Mouse (Mus musculus) CH12.LX (cell line): ENCODE data around the gene Bhlhe41. TPM values are rescaled to one million over a fixed set of nuclear protein-coding genes. Genes with fewer than 3 reads are reported as not detected.

ENCODE experiments used
- DNase-seq: peaks from one replicate; pipeline ENCODE4 v3.0.0-alpha.2; 2013; ENCODE audit errors: extremely low read depth
- H3K27ac ChIP-seq: 2 replicates; pipeline ENCODE4 v1.5.1; 2012; ENCODE audit warnings: low read depth, mild to moderate bottlenecking, control low read depth, moderate library complexity; ENCODE audit not compliant: insufficient read depth
- H3K27me3 ChIP-seq: replicated peaks from 2 replicates; pipeline ENCODE3; 2012; ENCODE audit warnings: inconsistent platforms
- H3K36me3 ChIP-seq, 2 experiments: replicated peaks in 1 of 2; 2 replicates each; pipeline versions ENCODE3 to v1.6.1; 2012; ENCODE audit warnings: inconsistent platforms in 1 of 2, low read length in 1 of 2, mild to moderate bottlenecking in 1 of 2, mixed read lengths in 1 of 2, moderate library complexity in 1 of 2; ENCODE audit not compliant: control insufficient read depth in 1 of 2, insufficient read depth in 1 of 2
- H3K4me1 ChIP-seq, 2 experiments: 2 replicates each; pipeline ENCODE4 v1.6.1; 2012; ENCODE audit warnings: inconsistent platforms in 1 of 2, moderate library complexity in 1 of 2; ENCODE audit not compliant: insufficient read depth in 2 of 2, control insufficient read depth in 1 of 2
- H3K4me2 ChIP-seq: 2 replicates; pipeline ENCODE4 v1.6.1; 2012; ENCODE audit warnings: low read depth, mild to moderate bottlenecking, control low read depth; ENCODE audit not compliant: poor library complexity, insufficient read depth, severe bottlenecking
- H3K4me3 ChIP-seq, 3 experiments: fragments of 150-350 bp in 1 of 3; sonication (generic) in 1 of 3; replicated peaks in 1 of 3; 2 replicates each; pipeline versions ENCODE3 to v1.5.1; 2011 to 2012; ENCODE audit warnings: low read depth in 2 of 3, low read length in 2 of 3, mild to moderate bottlenecking in 2 of 3, moderate library complexity in 2 of 3, control low read depth in 1 of 3, improper control_type of control experiment in 1 of 3, inconsistent platforms in 1 of 3, mixed read lengths in 1 of 3; ENCODE audit not compliant: poor library complexity in 1 of 3
- H3K79me2 ChIP-seq: replicated peaks from 2 replicates; pipeline ENCODE4 v1.6.1; 2012; ENCODE audit warnings: mild to moderate bottlenecking, moderate library complexity; ENCODE audit not compliant: control insufficient read depth, poor library complexity, insufficient read depth, severe bottlenecking; ENCODE audit errors: extremely low read depth
- H3K9ac ChIP-seq: 2 replicates; pipeline ENCODE4 v1.6.1; 2012; ENCODE audit warnings: low read depth, mild to moderate bottlenecking, control low read depth, moderate library complexity; ENCODE audit not compliant: insufficient read depth
- H3K9me3 ChIP-seq: replicated peaks from 2 replicates; pipeline ENCODE3; 2012; ENCODE audit warnings: low read length, inconsistent platforms, mixed read lengths
- E2F4 ChIP-seq: IDR thresholded peaks from 2 replicates; pipeline ENCODE4 v1.6.1; 2011; ENCODE audit warnings: low read depth, low read length, improper control_type of control experiment; ENCODE audit not compliant: insufficient replicate concordance
- ELF1 ChIP-seq: IDR thresholded peaks from 2 replicates; pipeline ENCODE4 v1.6.1; 2014; ENCODE audit warnings: low read depth, mild to moderate bottlenecking, inconsistent platforms, low read length, improper control_type of control experiment
- EP300 ChIP-seq: IDR thresholded peaks from 2 replicates; pipeline ENCODE4 v1.6.1; 2011; ENCODE audit warnings: low read length, improper control_type of control experiment
- ETS1 ChIP-seq: conservative IDR thresholded peaks from 2 replicates; pipeline ENCODE4 v1.6.1; 2012; ENCODE audit warnings: low read depth, mild to moderate bottlenecking, inconsistent platforms, low read length, improper control_type of control experiment, moderate library complexity
- IRF4 ChIP-seq: IDR thresholded peaks from 2 replicates; pipeline ENCODE4 v1.6.1; 2014; ENCODE audit warnings: low read depth, mild to moderate bottlenecking, inconsistent platforms, low read length, improper control_type of control experiment
- JUND ChIP-seq: conservative IDR thresholded peaks from 2 replicates; pipeline ENCODE4 v1.6.1; 2011; ENCODE audit warnings: low read depth, low read length, improper control_type of control experiment
- MEF2A ChIP-seq: IDR thresholded peaks from 2 replicates; pipeline ENCODE4 v1.6.1; 2014; ENCODE audit warnings: low read depth, mild to moderate bottlenecking, inconsistent platforms, low read length, improper control_type of control experiment, borderline replicate concordance
- SIN3A ChIP-seq: IDR thresholded peaks from 2 replicates; pipeline ENCODE4 v1.6.1; 2012; ENCODE audit warnings: low read length, improper control_type of control experiment, inconsistent platforms
- USF2 ChIP-seq: conservative IDR thresholded peaks from 2 replicates; pipeline ENCODE4 v1.6.1; 2011; ENCODE audit warnings: low read depth, low read length, improper control_type of control experiment
- ZC3H11A ChIP-seq: IDR thresholded peaks from 2 replicates; pipeline ENCODE4 v1.6.1; 2012; ENCODE audit warnings: low read depth, mild to moderate bottlenecking, inconsistent platforms, low read length, improper control_type of control experiment
- ZKSCAN1 ChIP-seq: IDR thresholded peaks from 2 replicates; pipeline ENCODE4 v1.6.1; 2012; ENCODE audit warnings: low read depth, inconsistent platforms, low read length, improper control_type of control experiment, borderline replicate concordance
- ZMIZ1 ChIP-seq: IDR thresholded peaks from 2 replicates; pipeline ENCODE4 v1.6.1; 2012; ENCODE audit warnings: low read depth, mild to moderate bottlenecking, inconsistent platforms, low read length, improper control_type of control experiment
- dilution Hi-C: fragments of 300-500 bp; cut with MboI; formaldehyde crosslinking; loops from 2 replicates; pipeline ENCODE4 v1.14.3; 2020; ENCODE audit warnings: low sequenced_read_pairs; ENCODE audit not compliant: extremely low pct_unique_long_range_greater_than_20kb, extremely low pct_ligation_motif_present
- in situ Hi-C: fragments of 300-500 bp; cut with MboI; formaldehyde crosslinking; loops from 3 replicates; pipeline ENCODE4 v1.14.3; 2019; ENCODE audit warnings: low sequenced_read_pairs, low pct_ligation_motif_present, low pct_unique_long_range_greater_than_20kb, mixed read lengths
- polyA plus RNA-seq: library from polyadenylated mRNA; unstranded; fragments of >175 nt; gene quantifications from 2 replicates; pipeline ENCODE4 v1.2.1, GENCODE M21; 2012; ENCODE audit warnings: low read depth; ENCODE audit not compliant: insufficient read length
- total RNA-seq, 2 experiments: library from RNA; depleted of rRNA; stranded (reverse); fragments of 300-350 nt in 1 of 2; fragments of >200 nt in 1 of 2; gene quantifications; 2 replicates each; pipeline ENCODE4 v1.2.3; 2012 to 2014

Gene Bhlhe41
- total and polyA plus RNA-seq, 3 experiments, result 12.5 to 105 (median 12.6) TPM

DNA sequence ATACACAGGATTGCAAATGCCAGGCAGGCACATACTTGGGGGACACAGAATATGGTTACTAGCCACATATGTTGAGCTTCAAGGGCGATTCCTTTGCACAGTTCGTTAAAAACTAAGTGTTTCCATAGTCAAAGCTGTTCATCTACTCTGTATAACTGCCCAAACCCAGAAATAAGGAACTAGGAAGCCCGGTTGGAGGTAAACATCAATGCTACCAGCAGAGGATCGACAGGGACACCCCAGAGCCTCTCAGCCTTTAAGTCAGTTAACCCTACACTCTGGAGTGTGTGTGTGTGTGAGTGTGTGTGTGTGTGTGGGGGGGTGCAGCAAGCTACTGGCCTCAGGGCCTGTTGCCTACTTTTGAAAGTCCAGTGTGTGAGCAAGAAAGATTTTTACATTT, 44.6 kb upstream of the Bhlhe41 start:
- H3K4me2 ChIP-seq, result no peak overlapping the region
- no peaks in the 10 kb centered on the region; the same call in 1 of the 2 replicates for H3K79me2 ChIP-seq
- TF ChIP-seq ZKSCAN1 (no peak), ZC3H11A (no peak), ZMIZ1 (no peak)
- TF ChIP-seq, all 38 proteins: peak for 0
- Histone ChIP-seq H3K36me3 (no peaks in the 10 kb centered on the region), H3K9ac (no peak overlapping the region), H3K27me3 (no peaks in the 10 kb centered on the region), H3K4me1 (peaks cover 23 to 36% of the 10 kb centered on the region in 2 experiments), H3K27ac (no peak overlapping the region), H3K4me3 (no peak overlapping the region), H3K9me3 (peaks cover 4% of the 10 kb centered on the region)
- DNase-seq, result no peak
- in situ Hi-C loops (no loop called here), dilution Hi-C loops (no loop called here)

DNA sequence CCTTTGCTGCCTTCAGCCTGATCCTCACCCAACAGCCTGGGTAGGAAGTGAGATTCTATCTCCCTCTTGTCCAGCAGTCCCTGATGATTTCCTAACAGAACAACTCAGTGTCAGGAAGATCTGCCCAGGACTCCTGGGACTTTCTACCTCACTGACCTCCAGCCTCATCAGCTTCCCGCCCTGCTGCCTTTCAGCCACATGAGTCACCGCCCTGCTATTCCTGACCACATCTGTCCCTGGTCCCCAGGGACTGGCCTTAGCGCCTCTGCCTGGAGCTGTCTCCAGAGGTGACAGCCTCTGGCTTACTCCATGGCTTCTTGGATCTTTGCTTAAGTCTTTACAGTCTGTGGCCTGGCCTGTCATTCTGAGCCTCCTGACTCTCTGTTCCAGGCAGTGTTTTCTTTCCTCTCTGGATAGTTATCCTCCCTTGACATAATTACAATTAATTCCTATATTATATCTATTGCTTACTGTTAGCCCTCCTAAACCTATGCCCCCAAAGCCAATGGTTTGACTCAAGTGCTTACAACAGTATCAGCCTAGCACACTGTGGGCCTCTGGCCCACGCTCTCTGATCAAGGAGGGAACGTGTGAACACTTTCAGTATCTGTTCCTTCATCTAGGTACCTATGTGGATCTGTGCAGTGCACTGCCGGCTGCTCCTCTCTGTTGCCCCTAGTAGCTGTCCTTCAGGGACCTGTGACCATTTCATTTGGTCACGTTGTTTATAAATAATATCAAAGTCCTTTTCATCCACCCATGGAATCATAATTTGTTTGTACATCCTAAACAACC, 40.9 kb upstream of the Bhlhe41 start:
- no peak overlapping the region for H3K4me2 ChIP-seq
- in situ Hi-C loops (no loop called here), dilution Hi-C loops (no loop called here)
- H3K27me3 ChIP-seq, result no peaks in the 10 kb centered on the region
- 0 out of 2 replicates have a peak, but pooled peaks have one; percentile 45 for TF ChIP-seq SIN3A
- TF ChIP-seq EP300, result peak; percentile 25
- no peak for TF ChIP-seq IRF4
- TF ChIP-seq ETS1, result 0 out of 2 replicates have a peak, but pooled peaks have one; percentile 21
- H3K9me3 ChIP-seq, result peaks cover 2% of the 10 kb centered on the region
- H3K9ac ChIP-seq, result no peak overlapping the region
- no peaks in the 10 kb centered on the region for H3K36me3 ChIP-seq
- H3K79me2 ChIP-seq, result no peaks in the 10 kb centered on the region
- peaks cover 31 to 49% of the 10 kb centered on the region in 2 experiments for H3K4me1 ChIP-seq
- DNase-seq, result no peak
- H3K4me3 ChIP-seq, result no peak overlapping the region
- H3K27ac ChIP-seq, result peak overlapping the region; percentile 7; the same call in 1 of the 2 replicates

DNA sequence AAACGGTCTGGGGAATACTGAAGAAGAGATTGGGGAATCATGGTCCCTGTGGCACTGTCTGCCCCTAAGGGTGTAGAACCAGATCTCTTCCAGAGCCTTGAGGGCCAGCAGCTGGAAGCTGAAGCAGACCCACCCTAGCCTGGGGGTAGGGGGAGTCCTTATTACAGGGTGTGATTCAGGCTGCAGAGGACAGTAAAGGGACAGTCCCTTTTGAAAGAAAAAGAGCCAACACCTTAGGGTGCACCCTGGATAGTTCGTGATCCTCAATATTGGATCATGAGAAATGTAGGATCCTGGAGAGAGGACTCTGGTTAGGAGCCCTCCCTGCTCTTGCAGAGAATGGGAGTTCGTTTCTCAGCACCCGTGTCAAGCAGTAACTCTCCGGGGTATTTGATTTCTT, 39.3 kb upstream of the Bhlhe41 start:
- DNase-seq, result no peak
- H3K79me2 ChIP-seq, result no peaks in the 10 kb centered on the region
- in situ Hi-C loops, result no loop called here
- H3K4me2 ChIP-seq, result peak overlapping the region; percentile 85
- H3K4me1 ChIP-seq, result peaks cover 24 to 37% of the 10 kb centered on the region in 2 experiments
- peak overlapping the region; percentile 54; the same call in 1 of the 2 replicates for H3K9ac ChIP-seq
- 0 out of 2 replicates have a peak overlapping the region, but pooled peaks have one; percentile 42 for H3K27ac ChIP-seq
- no peaks in the 10 kb centered on the region for H3K27me3 ChIP-seq
- TF ChIP-seq IRF4 (no peak), USF2 (no peak), SIN3A (no peak), JUND (no peak), MEF2A (no peak), E2F4 (no peak), ELF1 (no peak)
- H3K36me3 ChIP-seq, result no peaks in the 10 kb centered on the region
- H3K9me3 ChIP-seq, result peaks cover 2% of the 10 kb centered on the region
- dilution Hi-C loops, result no loop called here
- H3K4me3 ChIP-seq, result no peak overlapping the region
